Mouse (Mus musculus): ENCODE results near the gene Arl15.

- no peak for TF ChIP-seq CTCF (IDR thresholded peaks at IDR 0.05; ENCODE audit: extremely low read depth, insufficient read depth, insufficient read length, insufficient replicate concordance)
- no peak for TF ChIP-seq POLR2A (IDR thresholded peaks at IDR 0.05; ENCODE audit: low read depth, low read length)
Observed at GRCm38 (mm10) chr13:114048688-114049087, 254.4 kb downstream of the Arl15 start.
